Mouse (Mus musculus): ENCODE measurements at regions not wholly inside any gene's neighbourhood (a gene's known extent, or its start where the extent isn't known, plus 50 kb on each side); places are given as distances from the start of the nearest gene placed in this dataset.

GRCm38 (mm10) chr19:26475754-26476153 lies 129.1 kb upstream of the Smarca2 start:
- DNase-seq (ENCODE audit: low spot score in 2 of 2) = no peak

- no peak for DNase-seq (ENCODE audit: low spot score in 2 of 2)
These were observed 126.7 kb upstream of the Smarca2 start for GRCm38 (mm10) chr19:26478055-26478737.

GRCm38 (mm10) chr19:26484322-26484721 lies 120.5 kb upstream of the Smarca2 start:
- DNase-seq (ENCODE audit: low spot score in 2 of 2) = no peak

DNA sequence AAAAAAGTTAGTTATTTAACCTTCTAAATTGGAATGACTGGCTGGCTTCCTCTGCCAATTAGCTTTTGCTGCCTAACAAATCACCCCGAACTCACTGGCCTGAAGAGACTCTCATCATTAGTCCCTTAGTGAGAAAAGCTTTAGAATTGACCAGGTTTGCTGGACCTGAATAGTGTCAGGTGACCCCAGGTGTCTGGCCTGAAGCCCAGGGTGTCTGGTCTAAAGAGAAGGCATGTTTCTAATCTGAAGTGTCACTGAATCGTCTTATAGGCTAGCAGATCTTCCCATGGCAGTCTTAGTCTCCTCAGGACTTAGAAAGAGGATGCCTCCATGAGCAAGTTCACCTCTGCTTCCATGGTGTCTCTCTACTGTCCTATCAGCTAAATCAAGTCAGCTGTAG lies 112.0 kb upstream of the Smarca2 start:
- DNase-seq (ENCODE audit: low spot score in 2 of 2) = no peak

DNA sequence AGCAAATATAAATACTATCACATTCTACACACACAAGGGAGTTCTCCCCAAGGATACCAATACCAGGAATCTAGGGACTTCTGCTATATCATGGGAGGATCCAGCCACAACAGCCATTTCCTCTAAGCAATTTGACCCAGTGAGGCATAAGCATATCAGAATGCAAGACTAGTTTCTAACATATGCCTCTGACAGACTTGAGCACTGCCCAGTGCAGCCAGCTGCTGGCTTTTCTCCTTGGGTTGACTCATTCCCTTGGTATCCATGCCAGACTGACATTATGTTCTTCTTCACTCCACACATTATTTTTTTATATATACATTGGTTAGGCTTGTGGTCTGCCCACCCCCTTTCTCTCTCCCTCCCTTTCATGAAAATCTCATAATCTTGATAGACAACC lies 103.8 kb upstream of the Smarca2 start:
- DNase-seq (ENCODE audit: low spot score in 2 of 2) = no peak

DNA sequence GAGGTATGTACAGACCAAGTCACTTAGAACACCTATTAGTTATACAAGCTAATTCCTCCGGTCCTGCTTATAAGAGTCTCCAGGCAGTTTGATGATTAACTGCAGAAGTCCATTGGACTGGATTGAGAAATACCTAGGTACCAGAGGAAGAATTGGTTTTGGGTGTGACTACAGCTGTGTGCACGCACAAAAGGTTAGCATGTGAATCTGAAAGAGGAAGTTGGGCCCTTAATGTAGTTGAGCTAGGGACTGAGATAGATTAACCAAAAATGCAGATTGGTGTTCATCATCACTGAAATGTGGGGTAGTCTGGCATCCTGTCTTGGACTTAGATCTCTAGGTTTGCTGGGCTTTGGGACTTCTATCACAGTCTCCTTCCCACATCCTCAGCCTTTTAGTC lies 100.8 kb upstream of the Smarca2 start:
- no peak for DNase-seq (ENCODE audit: low spot score in 2 of 2)

DNA sequence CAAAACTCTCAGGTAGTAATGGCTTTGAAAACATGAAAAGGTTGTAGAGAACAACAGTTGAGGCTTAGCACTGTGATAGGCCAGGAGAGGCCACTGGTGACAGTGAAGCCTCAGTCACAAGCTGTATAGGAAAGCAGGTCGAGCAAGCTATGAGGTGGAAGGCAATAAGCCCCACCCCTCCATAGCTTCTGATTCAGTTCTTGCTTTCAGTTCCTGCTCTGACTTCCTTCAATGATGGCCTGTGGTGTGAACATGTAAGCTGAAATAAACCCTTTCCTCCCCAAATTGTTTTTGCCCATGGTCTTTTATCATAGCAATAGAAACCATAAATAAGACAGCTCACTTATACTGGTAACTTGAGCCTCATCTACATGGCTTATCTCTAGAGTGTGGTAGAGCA lies 98.0 kb upstream of the Smarca2 start:
- no peak for DNase-seq (ENCODE audit: low spot score in 2 of 2)

DNA sequence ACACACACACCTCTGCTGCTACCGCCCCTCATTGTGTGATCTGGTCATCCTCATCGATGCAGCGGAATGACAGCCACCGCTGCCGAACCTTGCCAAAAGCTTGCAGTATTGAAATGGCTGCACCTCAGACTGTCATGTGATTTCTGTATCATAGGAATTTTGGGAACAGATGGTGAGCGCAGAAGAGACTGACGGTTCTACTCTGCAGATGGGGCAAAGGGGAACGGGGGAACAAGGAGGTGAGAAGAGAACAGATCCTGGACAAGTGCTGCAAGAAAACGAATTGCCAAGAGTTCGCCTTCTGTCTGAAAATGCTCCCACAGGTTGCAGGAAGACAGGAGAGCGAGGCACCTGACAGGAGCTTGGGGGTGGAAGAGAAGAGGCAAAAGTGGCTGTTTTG lies 96.9 kb upstream of the Smarca2 start:
- DNase-seq (ENCODE audit: low spot score in 2 of 2) = no peak

DNA sequence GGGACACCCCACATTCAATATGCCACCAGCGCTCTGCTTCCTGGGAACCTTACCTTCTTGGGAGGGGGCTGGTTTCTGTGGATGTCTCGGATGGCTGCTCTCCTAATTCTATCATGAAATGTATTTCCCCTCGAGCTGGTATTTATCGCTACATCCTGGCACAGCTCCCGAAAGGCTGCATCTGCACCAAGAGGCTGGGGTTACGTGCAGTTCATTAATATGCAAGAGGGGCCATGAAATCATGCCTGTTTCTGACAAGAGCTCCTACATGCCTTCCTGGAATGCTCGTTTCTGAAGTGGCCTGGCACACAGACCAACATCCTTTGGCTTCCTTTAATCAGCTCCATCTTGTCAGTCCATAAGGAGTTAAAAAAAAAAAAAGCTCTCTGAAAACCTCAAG lies 96.2 kb upstream of the Smarca2 start:
- no peak for DNase-seq (ENCODE audit: low spot score in 2 of 2)

- no peak for DNase-seq (ENCODE audit: low spot score in 2 of 2)
These were observed 95.6 kb upstream of the Smarca2 start for GRCm38 (mm10) chr19:26509240-26509639.

DNA sequence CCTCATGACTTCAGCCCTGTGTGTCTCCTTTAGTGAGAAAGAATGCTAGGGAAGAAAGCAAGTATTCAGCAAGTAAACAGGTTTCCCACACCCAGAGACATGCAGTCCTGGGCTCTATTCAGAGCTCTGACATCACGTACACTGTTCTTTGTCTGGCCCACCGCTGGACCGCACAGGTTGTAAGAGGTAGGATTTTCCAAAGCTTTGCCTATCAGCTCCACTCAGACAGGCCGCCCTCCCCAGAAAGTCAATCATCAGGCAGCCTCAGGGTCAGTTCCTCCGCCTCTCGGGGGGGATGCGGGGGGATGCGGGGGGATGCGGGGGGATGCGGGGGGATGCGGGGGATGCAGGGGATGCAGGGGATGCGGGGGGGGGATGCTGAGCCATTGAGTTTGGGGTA lies 94.7 kb upstream of the Smarca2 start:
- no peak for DNase-seq (ENCODE audit: low spot score in 2 of 2)

DNA sequence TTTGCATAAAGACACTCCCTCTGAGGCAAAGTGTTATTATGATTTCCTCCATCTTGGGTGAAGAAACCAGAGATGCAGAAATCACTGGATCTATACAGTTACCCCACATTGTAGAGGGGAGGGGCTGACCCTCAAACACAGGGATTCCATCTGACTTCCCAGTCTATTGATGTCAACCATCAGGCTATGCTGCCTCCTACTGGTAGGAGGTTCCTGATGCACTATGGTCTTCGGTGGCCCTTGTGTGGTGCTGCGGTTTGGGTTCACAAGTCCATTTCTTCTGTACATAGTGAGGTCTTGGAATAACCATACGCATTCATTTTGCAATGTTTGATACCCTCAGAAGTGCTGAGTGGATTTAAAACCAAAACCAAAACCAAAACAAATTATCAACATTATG lies 94.0 kb upstream of the Smarca2 start:
- DNase-seq (ENCODE audit: low spot score in 2 of 2) = no peak

- DNase-seq (ENCODE audit: low spot score in 2 of 2) = no peak
These were observed 93.1 kb upstream of the Smarca2 start for GRCm38 (mm10) chr19:26511756-26512155.

DNA sequence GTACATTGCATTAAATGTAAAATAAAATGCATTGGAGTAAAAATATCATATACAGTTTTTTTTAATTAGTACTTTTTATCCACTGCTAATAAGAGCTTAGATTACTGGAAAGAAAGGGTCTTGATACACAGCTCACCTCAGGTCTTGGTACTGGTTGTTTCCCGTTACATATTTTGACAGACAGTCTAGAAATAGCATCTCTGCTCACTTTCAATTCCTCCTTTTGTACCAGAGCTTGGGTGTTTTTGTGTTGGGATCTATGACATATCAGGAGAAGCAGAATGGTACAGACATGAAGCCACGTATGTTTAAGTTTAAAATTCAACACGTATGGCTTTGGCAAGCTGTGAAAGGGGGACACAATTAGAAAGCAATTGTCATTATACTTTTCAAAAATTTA lies 80.3 kb upstream of the Smarca2 start:
- no peak for DNase-seq (ENCODE audit: low spot score in 2 of 2)

GRCm38 (mm10) chr19:26531390-26531789 lies 73.5 kb upstream of the Smarca2 start:
- no peak for DNase-seq (ENCODE audit: low spot score in 2 of 2)

GRCm38 (mm10) chr19:26532509-26532908 lies 72.3 kb upstream of the Smarca2 start:
- no peak for DNase-seq (ENCODE audit: low spot score in 2 of 2)

DNA sequence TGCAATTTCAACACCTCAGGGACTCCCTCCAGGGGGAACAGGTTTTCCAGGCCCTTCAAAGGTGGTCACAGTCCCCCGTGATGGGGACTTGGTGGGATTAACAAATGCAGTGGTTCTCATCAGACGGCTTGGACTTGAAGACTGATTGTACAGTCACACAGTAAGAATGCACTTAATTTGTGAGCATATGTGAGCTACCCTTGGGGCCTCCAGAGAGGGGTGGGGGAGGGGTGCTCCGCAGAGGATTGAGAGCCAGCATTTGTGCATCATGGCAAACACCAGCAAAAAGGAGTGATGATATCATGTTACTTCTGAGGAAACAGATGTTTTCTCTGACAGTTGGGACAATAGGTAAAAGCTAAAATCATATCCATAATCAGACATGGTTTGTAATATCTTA lies 59.2 kb upstream of the Smarca2 start:
- DNase-seq (ENCODE audit: low spot score in 2 of 2) = no peak

- no peak for DNase-seq (ENCODE audit: low spot score in 2 of 2)
These were observed 57.3 kb upstream of the Smarca2 start for GRCm38 (mm10) chr19:26547522-26547921.

GRCm38 (mm10) chr19:26548562-26549270 lies 56.1 kb upstream of the Smarca2 start:
- no peak for DNase-seq (ENCODE audit: low spot score in 2 of 2)

DNA sequence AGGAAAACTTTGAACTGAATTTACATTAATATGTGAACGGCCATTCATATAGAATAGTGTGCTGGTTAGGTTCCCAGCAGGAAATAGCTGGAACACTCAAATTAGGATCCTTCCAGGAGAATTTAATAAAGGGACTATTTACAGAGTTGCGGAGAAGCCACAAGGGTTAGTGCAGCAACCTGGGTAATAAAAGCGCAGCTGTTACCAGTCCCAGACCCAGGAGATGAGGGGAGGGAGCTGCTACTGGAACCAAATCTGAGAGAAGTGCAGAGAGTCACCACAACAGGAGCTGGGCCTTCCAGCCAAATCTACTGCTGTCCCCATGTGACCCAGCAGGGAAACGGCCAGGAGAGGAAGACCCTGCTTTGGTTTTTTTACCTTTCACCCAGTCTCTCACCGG lies 54.6 kb upstream of the Smarca2 start:
- no peak for DNase-seq (ENCODE audit: low spot score in 2 of 2)

Data from frontal cortex, postnatal 14 days (tissue).